Mouse (Mus musculus) testis, adult 2 months (tissue): ENCODE measurements around the gene Fpr-rs7. TPM values are rescaled to one million over a fixed set of nuclear protein-coding genes. Genes with fewer than 3 reads are reported as not detected.

Experiments
- H3K27ac ChIP-seq: fragments of 200-500 bp; 2 replicates; pipeline ENCODE4 v1.5.1; 2012; ENCODE audit warnings: low read depth, low read length; ENCODE audit not compliant: control insufficient read depth, insufficient read depth
- H3K27me3 ChIP-seq: fragments of 200-500 bp; 2 replicates; pipeline ENCODE4 v1.6.1; 2012; ENCODE audit warnings: mild to moderate bottlenecking, low read length, moderate library complexity; ENCODE audit not compliant: control insufficient read depth, insufficient read depth
- H3K36me3 ChIP-seq: fragments of 200-500 bp; 2 replicates; pipeline ENCODE4 v1.6.1; 2012; ENCODE audit warnings: mild to moderate bottlenecking, low read length; ENCODE audit not compliant: control insufficient read depth, insufficient read depth
- H3K4me1 ChIP-seq: fragments of 200-500 bp; 2 replicates; pipeline ENCODE4 v1.6.1; 2012; ENCODE audit warnings: low read length; ENCODE audit not compliant: control insufficient read depth, insufficient read depth
- H3K4me3 ChIP-seq: fragments of 200-500 bp; 2 replicates; pipeline ENCODE4 v1.5.1; 2012; ENCODE audit warnings: low read depth, mild to moderate bottlenecking, low read length, moderate library complexity, mixed read lengths; ENCODE audit not compliant: control insufficient read depth
- CTCF ChIP-seq: fragments of 200-500 bp; IDR thresholded peaks from 2 replicates; pipeline ENCODE4 v1.5.1; 2012; ENCODE audit warnings: low read depth, mild to moderate bottlenecking, inconsistent platforms, low read length, moderate library complexity; ENCODE audit not compliant: control insufficient read depth, insufficient read depth, insufficient replicate concordance
- POLR2A ChIP-seq: fragments of 200-500 bp; IDR thresholded peaks from 2 replicates; pipeline ENCODE4 v1.6.1; 2012; ENCODE audit warnings: low read depth, mild to moderate bottlenecking, inconsistent platforms, low read length, moderate library complexity; ENCODE audit not compliant: control insufficient read depth
- polyA plus RNA-seq: library from polyadenylated mRNA; depleted of rRNA; stranded (reverse); fragments of >200 nt; gene quantifications from 2 replicates; pipeline ENCODE4 v1.2.3, GENCODE M21; 2012; rRNA removed

The Fpr-rs7 gene
- polyA plus RNA-seq = not detected in 2 replicates

- no peaks in the 10 kb centered on the region for H3K4me1 ChIP-seq
- no peaks in the 10 kb centered on the region for H3K36me3 ChIP-seq
- H3K4me3 ChIP-seq = no peak within 1 kb of the TSS
- no peak within 1 kb of the TSS for H3K27ac ChIP-seq
- H3K27me3 ChIP-seq = no peaks in the 10 kb centered on the region
- TF ChIP-seq CTCF (no peak), POLR2A (no peak)
Observed at GRCm38 (mm10) chr17:20114126-20114525, at the start of gene Fpr-rs7. Gene Fpr-rs7, minus strand, starts transcription at chr17:20114226.

- no peaks in the 10 kb centered on the region for H3K36me3 ChIP-seq
- no peak overlapping the region for H3K4me3 ChIP-seq
- H3K27me3 ChIP-seq = no peaks in the 10 kb centered on the region
- H3K4me1 ChIP-seq = no peaks in the 10 kb centered on the region
- TF ChIP-seq POLR2A = no peak
- TF ChIP-seq CTCF = no peak
- no peak overlapping the region for H3K27ac ChIP-seq
Observed at GRCm38 (mm10) chr17:20074090-20074489, 39.9 kb downstream of the Fpr-rs7 start.

- H3K27me3 ChIP-seq = no peaks in the 10 kb centered on the region
- TF ChIP-seq POLR2A = no peak
- no peak for TF ChIP-seq CTCF
- H3K27ac ChIP-seq = no peak overlapping the region
- no peak overlapping the region for H3K4me3 ChIP-seq
- H3K36me3 ChIP-seq = no peaks in the 10 kb centered on the region
- no peaks in the 10 kb centered on the region for H3K4me1 ChIP-seq
Observed at GRCm38 (mm10) chr17:20071656-20072396, 42.2 kb downstream of the Fpr-rs7 start.

Other genes with a start within 250 kb of the Fpr-rs7 start
- gene Vmn2r104, start 65.9 kb downstream of the Fpr-rs7 start, polyA plus RNA-seq = not detected in 2 replicates
- gene Fpr-rs6, start 68.9 kb upstream of the Fpr-rs7 start, polyA plus RNA-seq = not detected in 2 replicates
- gene Vmn2r105, start 120.8 kb upstream of the Fpr-rs7 start, polyA plus RNA-seq = not detected in 2 replicates
- not detected in 2 replicates for gene Vmn2r106, start 171.3 kb upstream of the Fpr-rs7 start, polyA plus RNA-seq
- gene Vmn2r107, start 231.0 kb upstream of the Fpr-rs7 start, polyA plus RNA-seq = 0.05 and 0.10 TPM in 2 replicates